Mouse (Mus musculus) liver, embryonic 12.5 days (tissue): ENCODE measurements around the gene Coq10b. TPM values are rescaled to one million over a fixed set of nuclear protein-coding genes. Genes with fewer than 3 reads are reported as not detected.
"Not testable (repeated sequence)": the region's sequence is repeated elsewhere in the genome, so short reads cannot be mapped to it uniquely, and the experiment has no call there.

ENCODE experiments used
- ATAC-seq: fragments of 200-750 bp; cut with Nextera tagmentation; 2 replicates; pipeline ENCODE4 v1.8.0; 2017; ENCODE audit warnings: moderate number of reproducible peaks, mild to moderate bottlenecking, moderate library complexity
- H3K27ac ChIP-seq: fragments of 300-500 bp; sonication (generic); 2 replicates; pipeline ENCODE4 v1.5.1; 2016; ENCODE audit warnings: mild to moderate bottlenecking
- H3K27me3 ChIP-seq: fragments of 300-500 bp; sonication (generic); replicated peaks from 2 replicates; pipeline ENCODE4 v1.6.1; 2016; ENCODE audit warnings: mild to moderate bottlenecking, moderate library complexity
- H3K36me3 ChIP-seq: fragments of 300-500 bp; sonication (generic); 2 replicates; pipeline ENCODE4 v1.6.1; 2016; ENCODE audit warnings: mild to moderate bottlenecking, moderate library complexity
- H3K4me1 ChIP-seq: fragments of 300-500 bp; sonication (generic); 2 replicates; pipeline ENCODE4 v1.6.1; 2016
- H3K4me2 ChIP-seq: fragments of 300-500 bp; sonication (generic); 2 replicates; pipeline ENCODE4 v1.6.1; 2016; ENCODE audit warnings: mild to moderate bottlenecking, moderate library complexity
- H3K4me3 ChIP-seq: fragments of 300-500 bp; sonication (generic); 2 replicates; pipeline ENCODE4 v1.5.1; 2016; ENCODE audit warnings: mild to moderate bottlenecking, moderate library complexity
- H3K9ac ChIP-seq: fragments of 300-500 bp; sonication (generic); 2 replicates; pipeline ENCODE4 v1.6.1; 2016; ENCODE audit warnings: mild to moderate bottlenecking, moderate library complexity
- H3K9me3 ChIP-seq: fragments of 300-500 bp; sonication (generic); replicated peaks from 2 replicates; pipeline ENCODE4 v1.6.1; 2016; ENCODE audit warnings: mild to moderate bottlenecking, moderate library complexity
- WGBS: fragments of 180-500 bp; shearing (Covaris S2); methylation state at CpG from one replicate; pipeline ENCODE4 v1.1.7; 2016; ENCODE audit not compliant: insufficient replicate concordance; 5-methylcytosine and 5-hydroxymethylcytosine counted together
- polyA plus RNA-seq: library from polyadenylated mRNA; unstranded; fragments of >200 nt; fragmentation: Nextera tagmentation; extraction: Ambion mirVana; gene quantifications from 2 replicates; pipeline ENCODE4 v1.2.1, GENCODE M21; 2016

Gene Coq10b
- polyA plus RNA-seq, 1 experiment from 2014 or later = 19.5 TPM

DNA sequence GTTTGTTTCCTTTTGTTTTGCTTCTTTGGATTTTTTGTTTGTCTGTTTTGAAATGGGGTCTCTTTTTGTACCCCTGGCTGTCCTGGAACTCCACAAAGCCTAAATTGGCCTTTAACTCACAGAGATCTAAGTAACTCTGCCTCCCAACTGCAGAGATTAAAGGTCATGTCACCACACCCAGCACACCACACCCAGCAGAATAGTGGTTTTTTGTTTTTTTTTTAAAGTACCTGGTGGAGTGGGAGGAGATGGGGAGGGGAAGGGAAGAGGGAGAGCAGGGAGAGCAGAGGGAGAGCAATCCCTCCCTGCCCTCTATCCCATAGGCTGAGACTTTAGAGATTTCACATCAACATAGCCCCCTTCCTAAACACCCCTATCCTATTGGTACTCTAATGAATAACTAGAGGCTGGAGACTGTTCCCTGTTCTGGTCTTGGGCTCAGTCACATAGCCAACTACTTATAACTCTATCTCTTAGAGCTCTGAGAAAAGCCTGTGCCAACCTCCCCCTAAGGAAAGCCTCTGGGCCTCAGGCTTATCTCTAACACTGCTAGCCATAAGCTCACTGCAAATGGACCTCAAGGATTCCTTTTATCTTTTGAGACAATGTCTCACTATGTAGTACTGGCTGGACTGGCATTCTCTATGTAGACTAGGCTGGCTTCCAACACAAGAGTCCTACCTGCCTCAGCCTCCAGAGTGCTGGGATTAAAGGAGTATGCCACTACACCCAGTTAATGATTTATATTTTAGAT, 21.4 kb upstream of the Coq10b start:
- Histone ChIP-seq H3K36me3 (no peaks in the 10 kb centered on the region), H3K27ac (peak overlapping the region; percentile 49), H3K4me1 (peaks cover 47% of the 10 kb centered on the region), H3K27me3 (no peaks in the 10 kb centered on the region), H3K4me3 (no peak overlapping the region), H3K9ac (peak overlapping the region; percentile 6; the same call in 1 of the 2 replicates), H3K9me3 (no peaks in the 10 kb centered on the region), H3K4me2 (peak overlapping the region; percentile 19; the same call in 1 of the 2 replicates)
- peak; percentile 44 for ATAC-seq

DNA sequence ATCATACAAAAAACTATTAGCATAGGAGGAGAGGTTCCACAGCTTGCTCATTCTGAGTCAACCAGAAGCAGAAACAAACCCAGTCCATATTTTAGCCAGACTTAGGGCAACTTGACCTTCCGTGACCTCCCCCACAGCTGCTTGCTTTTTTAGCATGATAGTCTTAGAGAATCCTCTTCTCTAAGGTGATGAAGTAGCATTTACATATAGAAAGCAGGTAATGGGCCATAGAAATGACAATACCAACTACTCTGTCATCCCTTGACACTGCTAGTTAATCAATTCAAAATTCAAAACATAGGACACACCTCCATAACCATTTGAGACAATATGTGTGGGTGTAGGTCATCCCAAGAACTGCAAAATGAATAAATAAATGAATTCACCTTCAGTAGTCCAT, 12.6 kb upstream of the Coq10b start:
- H3K4me3 ChIP-seq = no peak overlapping the region
- WGBS = 78% methylated on average over 1 of the region's 1 CpGs
- ATAC-seq = no peak
- H3K27me3 ChIP-seq = peaks cover 4% of the 10 kb centered on the region; the same call in 1 of the 2 replicates
- H3K4me1 ChIP-seq = no peaks in the 10 kb centered on the region
- H3K36me3 ChIP-seq = no peaks in the 10 kb centered on the region
- peaks cover 11% of the 10 kb centered on the region for H3K9me3 ChIP-seq
- H3K4me2 ChIP-seq = no peak overlapping the region
- H3K27ac ChIP-seq = no peak overlapping the region
- H3K9ac ChIP-seq = no peak overlapping the region

DNA sequence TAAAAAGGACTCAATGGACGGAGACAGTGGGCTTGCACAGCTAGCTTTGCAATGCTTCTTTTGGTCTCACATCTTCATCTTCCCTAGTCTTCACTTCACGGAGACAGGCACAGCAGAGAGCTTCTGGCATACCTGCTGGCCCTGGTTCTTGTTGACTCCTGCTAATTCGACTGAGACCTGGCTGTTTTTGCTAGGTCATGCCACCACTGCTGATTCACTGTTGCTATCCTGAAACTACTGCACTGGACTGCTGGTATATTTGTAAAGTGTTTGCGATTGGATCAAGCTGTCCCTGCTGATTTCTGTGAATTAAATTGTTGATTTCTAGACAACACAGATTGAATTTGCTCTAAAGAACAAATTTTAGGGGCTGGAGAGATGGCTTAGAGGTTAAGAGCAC, 10.9 kb upstream of the Coq10b start:
- no peaks in the 10 kb centered on the region for H3K4me1 ChIP-seq
- peak; percentile 64; the same call in 1 of the 2 replicates for ATAC-seq
- no peak overlapping the region for H3K4me3 ChIP-seq
- peaks cover 4% of the 10 kb centered on the region; the same call in 1 of the 2 replicates for H3K27me3 ChIP-seq
- H3K9me3 ChIP-seq = peaks cover 11% of the 10 kb centered on the region
- no peak overlapping the region for H3K9ac ChIP-seq
- 74% methylated on average over 4 of the region's 4 CpGs for WGBS
- no peak overlapping the region for H3K27ac ChIP-seq
- no peaks in the 10 kb centered on the region for H3K36me3 ChIP-seq
- no peak overlapping the region for H3K4me2 ChIP-seq

DNA sequence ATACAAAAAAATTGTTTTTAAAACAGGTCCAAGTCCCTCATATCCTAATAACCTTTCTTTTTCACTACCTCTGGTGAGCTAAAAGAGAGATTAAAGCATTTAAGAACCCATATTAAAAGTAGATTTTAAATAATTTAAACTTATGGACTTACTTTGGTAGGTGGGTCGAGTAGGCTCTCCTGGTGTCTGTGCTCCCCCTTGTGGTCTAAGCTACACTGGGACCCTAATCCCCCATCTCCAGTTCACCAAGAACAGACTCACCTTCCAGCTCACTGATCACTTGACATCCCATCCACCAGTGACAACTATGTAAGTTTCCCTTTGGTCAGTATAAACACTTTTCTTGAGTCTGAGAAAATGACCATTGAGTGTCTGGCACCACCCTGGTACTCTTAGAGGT, 10.3 kb upstream of the Coq10b start:
- Histone ChIP-seq H3K27ac (no peak overlapping the region), H3K9me3 (peaks cover 11% of the 10 kb centered on the region), H3K9ac (no peak overlapping the region), H3K4me2 (no peak overlapping the region), H3K36me3 (no peaks in the 10 kb centered on the region), H3K4me3 (no peak overlapping the region), H3K4me1 (no peaks in the 10 kb centered on the region), H3K27me3 (peaks cover 6% of the 10 kb centered on the region; the same call in 1 of the 2 replicates)
- ATAC-seq = no peak
- WGBS = 50% methylated on average over 1 of the region's 1 CpGs

DNA sequence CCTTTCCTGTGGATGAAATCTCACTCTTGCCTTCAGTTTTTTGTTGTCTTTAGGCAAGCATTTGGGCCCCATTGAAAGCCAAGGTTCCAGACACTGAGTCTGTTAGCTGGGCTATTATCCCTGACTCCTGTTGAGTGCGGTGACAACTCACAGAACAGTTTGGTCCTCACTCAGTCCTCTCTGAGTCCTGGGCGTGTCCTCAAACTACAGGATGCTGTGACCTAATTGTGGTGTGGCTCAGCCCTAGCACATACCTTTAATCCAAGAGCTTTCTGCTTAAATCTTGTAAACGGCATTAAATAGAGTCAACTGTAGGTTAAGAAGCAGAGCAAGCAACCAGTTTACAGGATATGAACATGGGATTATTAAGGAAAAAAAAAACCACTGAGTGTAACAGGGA, 9.4 kb upstream of the Coq10b start:
- Histone ChIP-seq H3K27ac (no peak overlapping the region), H3K4me2 (no peak overlapping the region), H3K4me1 (no peaks in the 10 kb centered on the region), H3K4me3 (no peak overlapping the region), H3K27me3 (peaks cover 6% of the 10 kb centered on the region; the same call in 1 of the 2 replicates), H3K9ac (no peak overlapping the region), H3K9me3 (peaks cover 11% of the 10 kb centered on the region), H3K36me3 (no peaks in the 10 kb centered on the region)
- no peak for ATAC-seq
- 67% methylated on average over 3 of the region's 3 CpGs for WGBS

DNA sequence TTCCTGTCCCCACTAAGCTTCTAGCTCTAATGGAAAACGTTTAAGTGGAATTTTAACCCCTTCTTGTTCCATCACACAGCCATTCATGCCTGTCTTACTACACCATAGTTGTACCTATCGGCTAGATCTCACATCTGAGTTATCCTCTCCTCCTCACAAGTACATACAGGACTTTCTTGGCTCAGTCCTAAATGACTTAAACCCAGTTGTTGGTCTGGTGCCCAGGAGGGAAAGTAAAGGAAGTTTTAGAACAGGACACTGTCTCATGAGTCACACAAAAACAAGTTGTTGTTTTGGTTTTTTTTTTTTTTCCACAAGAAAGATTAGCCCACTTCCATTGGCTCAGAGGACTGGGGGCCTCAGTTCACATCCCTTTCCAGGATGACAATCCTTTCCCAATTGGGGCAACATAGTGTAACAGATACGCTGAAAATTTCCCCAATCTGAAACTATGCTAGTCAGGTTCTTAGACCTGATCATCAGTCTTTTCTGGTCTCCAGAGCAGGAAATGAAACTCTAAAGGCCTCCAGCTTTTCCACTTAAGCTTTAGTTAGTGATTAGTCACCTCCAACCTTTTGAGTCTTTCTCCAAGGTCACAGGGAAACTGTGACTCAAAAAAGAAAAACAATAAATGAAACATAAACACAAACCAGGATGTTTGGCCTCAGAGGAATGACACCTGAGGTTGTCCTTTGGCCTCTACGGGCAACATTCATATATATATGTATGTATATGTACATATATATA, 3.6 kb upstream of the Coq10b start:
- Histone ChIP-seq H3K4me3 (no peak overlapping the region), H3K9ac (no peak overlapping the region), H3K4me2 (no peak overlapping the region), H3K27ac (no peak overlapping the region), H3K9me3 (no peaks in the 10 kb centered on the region), H3K27me3 (peaks cover 4% of the 10 kb centered on the region; the same call in 1 of the 2 replicates), H3K36me3 (no peaks in the 10 kb centered on the region), H3K4me1 (peaks cover 11% of the 10 kb centered on the region)
- 56% methylated on average over 4 of the region's 4 CpGs for WGBS
- no peak for ATAC-seq

DNA sequence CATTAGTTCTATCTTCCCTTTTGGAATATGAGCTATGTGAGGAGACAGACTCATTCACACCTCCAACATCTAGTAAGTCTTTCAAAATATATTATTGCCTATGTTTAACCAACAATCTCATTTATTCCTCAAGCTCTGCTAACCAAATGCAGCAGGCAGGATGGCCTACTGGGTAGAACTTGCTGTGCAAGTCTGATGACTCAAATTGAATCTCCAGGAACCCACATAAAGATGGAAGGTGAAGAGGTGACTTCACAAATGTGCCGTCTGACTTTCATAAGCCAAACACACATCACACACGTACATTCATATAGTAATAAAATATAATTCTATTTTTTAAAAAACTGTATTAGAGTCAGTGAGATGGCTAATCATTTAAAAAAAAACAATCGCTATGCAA, 899 bp upstream of the Coq10b start:
- Histone ChIP-seq H3K4me1 (peaks cover 21% of the 10 kb centered on the region), H3K36me3 (peaks cover 19% of the 10 kb centered on the region), H3K9me3 (no peaks in the 10 kb centered on the region), H3K27me3 (0 out of 2 replicates have a peak, but pooled peaks cover 3% of the 10 kb centered on the region), H3K4me3 (peak overlapping the region; percentile 87), H3K27ac (peak overlapping the region; percentile 99; the same call in 1 of the 2 replicates), H3K4me2 (peak overlapping the region; percentile 93), H3K9ac (peak overlapping the region; percentile 83)
- 74% methylated on average over 3 of the region's 3 CpGs for WGBS
- no peak for ATAC-seq

DNA sequence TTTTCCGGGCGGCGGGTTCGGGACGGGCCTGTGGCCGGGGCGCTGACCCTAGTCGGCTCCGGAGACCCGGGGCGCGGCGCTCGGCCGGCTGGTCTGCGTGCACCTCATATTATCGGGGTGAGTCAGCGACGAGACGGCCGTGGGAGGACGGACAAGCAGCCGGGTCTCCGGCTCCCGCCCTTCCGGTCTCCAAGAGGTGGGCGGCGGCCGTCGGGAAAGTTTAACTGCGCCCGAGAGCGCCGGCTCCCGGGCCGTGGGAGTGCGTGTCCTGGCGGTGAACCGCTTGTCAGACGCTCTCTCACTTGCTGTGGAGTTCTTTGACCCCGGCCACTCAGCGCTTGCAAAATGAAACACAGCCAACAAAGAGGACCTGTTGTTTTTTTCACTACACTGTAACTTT, 435 bp downstream of the Coq10b start:
- peaks cover 28% of the 10 kb centered on the region for H3K4me1 ChIP-seq
- peak overlapping the region; percentile 87 for H3K4me3 ChIP-seq
- H3K9me3 ChIP-seq = no peaks in the 10 kb centered on the region
- ATAC-seq = peak; percentile 84
- H3K9ac ChIP-seq = peak overlapping the region; percentile 83
- H3K27ac ChIP-seq = peak overlapping the region; percentile 99
- H3K27me3 ChIP-seq = no peaks in the 10 kb centered on the region
- H3K4me2 ChIP-seq = peak overlapping the region; percentile 93
- under 1% methylated on average over 42 of the region's 42 CpGs for WGBS
- peaks cover 24% of the 10 kb centered on the region for H3K36me3 ChIP-seq

DNA sequence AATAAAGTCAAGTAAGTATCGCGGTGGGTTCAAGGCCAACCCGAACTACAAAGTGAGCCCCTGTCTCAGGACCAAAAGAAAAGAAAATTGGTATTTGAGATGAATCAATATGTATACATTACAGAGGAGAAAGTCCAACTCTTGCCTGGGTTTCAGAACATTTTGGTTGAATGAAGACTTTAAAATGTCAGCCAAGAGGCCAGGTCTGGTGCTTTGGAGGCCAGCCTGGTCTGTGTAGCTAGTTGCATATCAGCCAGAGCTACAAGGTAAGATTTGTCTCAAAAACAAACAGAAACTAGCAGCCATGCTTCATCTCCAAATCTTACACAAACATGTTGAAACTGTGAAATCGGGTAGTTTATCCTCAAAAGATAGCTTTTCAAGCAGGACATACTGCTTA, 1.0 kb downstream of the Coq10b start:
- Histone ChIP-seq H3K9me3 (no peaks in the 10 kb centered on the region), H3K4me1 (peaks cover 30% of the 10 kb centered on the region), H3K36me3 (peaks cover 24% of the 10 kb centered on the region), H3K27ac (peak overlapping the region; percentile 99), H3K4me3 (peak overlapping the region; percentile 87), H3K27me3 (no peaks in the 10 kb centered on the region), H3K4me2 (peak overlapping the region; percentile 93), H3K9ac (peak overlapping the region; percentile 83)
- WGBS = 61% methylated on average over 4 of the region's 4 CpGs
- no peak for ATAC-seq

DNA sequence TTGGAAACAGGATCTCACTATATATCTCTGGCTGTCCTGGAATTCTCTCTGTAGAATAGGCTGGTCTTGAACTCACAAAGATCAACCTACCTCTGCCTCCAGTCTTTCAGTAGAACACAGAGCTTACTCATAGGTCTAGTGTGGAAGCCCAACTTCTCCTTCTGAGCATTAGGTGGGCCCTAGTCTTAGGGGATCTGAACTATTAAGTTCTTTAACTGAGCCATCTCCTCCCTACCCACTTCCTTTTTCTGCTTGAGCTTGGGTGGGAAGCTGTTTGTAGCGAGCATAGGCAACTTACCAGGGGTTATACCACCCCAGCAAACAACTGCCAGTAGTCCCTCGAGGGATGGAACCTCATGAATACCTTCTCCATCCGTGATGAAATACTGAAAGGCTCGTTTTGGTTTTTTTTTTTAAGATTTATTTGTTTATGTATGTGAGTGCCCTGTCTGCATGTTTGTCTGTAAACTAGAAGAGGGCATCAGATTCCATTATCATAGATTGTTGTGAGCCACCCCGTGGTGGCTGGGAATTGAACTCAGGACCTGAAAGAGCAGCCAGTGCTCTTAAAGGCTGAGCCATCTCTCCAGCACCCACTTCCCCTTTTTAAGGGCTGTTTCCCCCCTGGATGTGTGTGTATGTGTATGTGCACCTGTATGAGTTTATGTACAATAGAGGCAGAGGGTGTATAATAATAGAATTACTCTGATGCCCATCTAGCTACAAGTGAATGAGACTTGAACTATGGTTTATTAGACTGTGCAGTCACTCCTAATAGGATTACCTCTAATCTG, 2.9 kb downstream of the Coq10b start:
- no peak for ATAC-seq
- Histone ChIP-seq H3K9ac (no peak overlapping the region), H3K4me2 (no peak overlapping the region), H3K4me1 (peaks cover 50% of the 10 kb centered on the region), H3K9me3 (no peaks in the 10 kb centered on the region), H3K4me3 (no peak overlapping the region), H3K27ac (no peak overlapping the region), H3K27me3 (no peaks in the 10 kb centered on the region), H3K36me3 (peaks cover 24% of the 10 kb centered on the region)
- WGBS = 58% methylated on average over 5 of the region's 5 CpGs

DNA sequence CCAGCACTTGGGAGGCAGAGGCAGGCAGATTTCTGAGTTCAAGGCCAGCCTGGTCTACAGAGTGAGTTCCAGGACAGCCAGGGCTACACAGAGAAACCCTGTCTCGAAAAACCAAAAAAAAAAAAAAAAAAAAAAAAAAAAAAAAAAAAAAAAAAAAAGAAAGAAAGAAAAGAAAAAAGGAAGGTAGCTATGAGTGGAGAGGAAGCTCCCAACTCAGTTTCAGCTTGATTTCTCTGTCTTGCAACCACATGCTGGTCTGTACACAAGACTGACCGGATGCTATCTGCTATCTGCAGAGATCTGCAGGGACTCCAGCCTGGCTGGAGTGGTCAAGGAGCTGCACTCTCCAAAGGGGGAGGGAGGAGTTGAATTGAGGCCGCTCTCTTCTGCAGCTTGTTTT, 5.8 kb downstream of the Coq10b start:
- not testable (repeated sequence) for ATAC-seq, H3K4me3 ChIP-seq
- H3K4me1 ChIP-seq = peaks cover 63% of the 10 kb centered on the region

More for the DNA sequence above, 5.8 kb downstream of the Coq10b start:
- H3K36me3 ChIP-seq = peaks cover 42% of the 10 kb centered on the region
- not testable (repeated sequence) for H3K9me3 ChIP-seq, H3K4me2 ChIP-seq, H3K27ac ChIP-seq, H3K9ac ChIP-seq, H3K27me3 ChIP-seq
- WGBS = 56% methylated on average over 3 of the region's 3 CpGs
